Mouse (Mus musculus) spleen, postnatal 36 days (tissue): ENCODE data around the gene Srrm3.

Source experiments
- DNase-seq, 2 experiments: peaks; one replicate each; pipeline ENCODE4 v3.0.0; 2022; ENCODE audit warnings: low spot score in 2 of 2, mixed read lengths in 1 of 2

Srrm3 gene

DNA sequence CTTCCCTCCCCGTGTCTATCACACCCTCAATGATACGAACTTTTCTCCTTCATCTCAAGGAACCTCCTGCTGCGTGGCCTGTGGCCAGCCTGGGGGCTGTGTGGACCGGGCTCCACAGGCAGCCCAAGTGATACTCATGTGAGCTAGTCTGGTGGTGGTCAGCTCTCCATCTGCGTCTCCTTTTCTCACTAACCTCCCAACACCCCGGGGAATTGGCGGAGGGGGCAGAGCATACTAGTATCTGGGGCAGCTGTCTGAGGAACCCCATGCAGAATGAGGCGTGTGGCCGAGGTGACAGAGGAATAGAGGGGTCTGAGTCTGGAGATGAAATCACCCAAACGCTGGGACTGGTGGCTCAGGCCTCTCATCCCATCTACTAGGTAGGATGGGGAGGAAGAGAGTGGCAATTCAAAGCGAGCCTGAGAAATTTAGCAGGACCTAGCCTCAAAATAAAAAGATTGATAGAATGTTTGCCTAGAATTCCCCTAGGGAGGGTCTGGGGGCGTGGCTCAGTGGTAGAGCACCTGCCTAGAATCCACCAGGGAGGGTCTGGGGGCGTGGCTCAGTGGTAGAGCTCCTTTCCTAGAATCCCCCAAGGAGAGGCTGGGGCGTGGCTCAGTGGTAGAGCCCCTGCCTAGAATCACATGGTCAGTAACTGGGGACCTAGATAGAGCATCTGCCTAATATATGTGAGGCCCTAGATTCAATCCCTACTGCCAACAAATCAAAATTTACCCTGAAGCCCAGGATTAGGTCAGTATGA, 63.2 kb downstream of the Srrm3 start:
- DNase-seq: no peak

DNA sequence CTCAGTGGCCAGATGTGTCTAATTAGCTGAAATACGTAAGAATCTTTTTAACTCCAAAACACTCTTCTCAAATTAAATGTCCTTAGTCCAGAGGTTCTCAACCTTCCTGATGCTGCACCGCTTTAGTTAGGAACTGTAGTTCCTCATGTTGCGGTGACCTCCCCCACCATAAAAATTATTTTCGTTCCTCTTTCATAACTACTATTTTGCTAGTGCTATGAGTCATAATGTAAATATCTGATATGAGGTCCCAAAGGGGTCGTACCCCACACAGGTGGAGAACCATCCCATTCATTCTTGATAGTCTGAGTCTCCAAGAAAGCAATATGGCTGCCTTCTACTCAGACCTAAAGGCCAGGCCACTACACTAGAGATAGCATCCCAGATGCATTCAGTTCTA, 63.8 kb downstream of the Srrm3 start:
- DNase-seq: no peak

GRCm38 (mm10) chr5:135872996-135873395, 66.3 kb downstream of the Srrm3 start:
- DNase-seq: no peak

- DNase-seq: no peak
Observed at GRCm38 (mm10) chr5:135873753-135874152, 67.1 kb downstream of the Srrm3 start.

DNA sequence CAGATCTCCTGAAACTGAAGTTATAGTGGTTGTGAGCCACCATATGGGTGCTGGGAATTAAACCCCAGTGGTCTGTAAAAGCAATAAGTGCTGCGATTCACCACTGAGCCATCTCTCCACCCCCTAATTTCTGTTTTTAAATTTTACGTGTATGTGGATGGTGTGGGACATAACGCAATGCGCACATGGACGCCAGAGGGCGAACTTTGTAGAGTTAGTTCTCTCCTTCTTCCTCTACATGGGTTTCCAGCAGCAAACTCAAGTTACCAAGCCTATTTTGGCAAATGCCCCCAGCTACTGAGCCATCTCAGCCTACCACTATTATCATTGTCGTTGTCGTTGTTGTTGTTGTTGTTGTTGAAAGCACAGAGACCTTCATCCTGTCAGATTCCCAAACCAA, 70.5 kb downstream of the Srrm3 start:
- DNase-seq: peak in 1 of 2 experiments; percentile 32

DNA sequence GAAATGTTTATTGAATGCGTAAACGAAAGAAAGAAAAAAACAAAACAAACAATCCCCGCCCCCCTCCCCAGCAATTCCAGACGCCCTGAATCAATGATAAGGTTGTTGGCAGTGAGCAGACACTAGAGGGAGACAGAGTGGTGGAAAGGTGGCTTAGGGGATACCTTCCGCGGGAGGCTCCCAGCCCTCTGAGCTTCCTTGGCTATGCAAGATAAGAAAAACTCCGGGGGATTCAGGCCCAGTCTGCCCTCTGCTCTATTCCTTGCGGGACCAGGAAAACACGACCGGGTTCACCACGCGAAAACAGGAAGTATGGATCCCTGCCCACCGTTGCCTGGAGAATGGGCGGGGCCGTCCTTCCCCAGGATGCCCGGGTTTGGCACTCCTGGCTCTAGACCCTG, 71.1 kb downstream of the Srrm3 start:
- no peak for DNase-seq

GRCm38 (mm10) chr5:135879449-135880158, 72.9 kb downstream of the Srrm3 start:
- DNase-seq: peak; percentile 40 to 43

- DNase-seq: no peak
Observed at GRCm38 (mm10) chr5:135884641-135885040, 78.0 kb downstream of the Srrm3 start.

GRCm38 (mm10) chr5:135887675-135888102, 81.0 kb downstream of the Srrm3 start, which contains the start of gene Hspb1:
Gene Hspb1, plus strand, starts transcription at chr5:135887919.
- DNase-seq: peak in 1 of 2 experiments; percentile 37

DNA sequence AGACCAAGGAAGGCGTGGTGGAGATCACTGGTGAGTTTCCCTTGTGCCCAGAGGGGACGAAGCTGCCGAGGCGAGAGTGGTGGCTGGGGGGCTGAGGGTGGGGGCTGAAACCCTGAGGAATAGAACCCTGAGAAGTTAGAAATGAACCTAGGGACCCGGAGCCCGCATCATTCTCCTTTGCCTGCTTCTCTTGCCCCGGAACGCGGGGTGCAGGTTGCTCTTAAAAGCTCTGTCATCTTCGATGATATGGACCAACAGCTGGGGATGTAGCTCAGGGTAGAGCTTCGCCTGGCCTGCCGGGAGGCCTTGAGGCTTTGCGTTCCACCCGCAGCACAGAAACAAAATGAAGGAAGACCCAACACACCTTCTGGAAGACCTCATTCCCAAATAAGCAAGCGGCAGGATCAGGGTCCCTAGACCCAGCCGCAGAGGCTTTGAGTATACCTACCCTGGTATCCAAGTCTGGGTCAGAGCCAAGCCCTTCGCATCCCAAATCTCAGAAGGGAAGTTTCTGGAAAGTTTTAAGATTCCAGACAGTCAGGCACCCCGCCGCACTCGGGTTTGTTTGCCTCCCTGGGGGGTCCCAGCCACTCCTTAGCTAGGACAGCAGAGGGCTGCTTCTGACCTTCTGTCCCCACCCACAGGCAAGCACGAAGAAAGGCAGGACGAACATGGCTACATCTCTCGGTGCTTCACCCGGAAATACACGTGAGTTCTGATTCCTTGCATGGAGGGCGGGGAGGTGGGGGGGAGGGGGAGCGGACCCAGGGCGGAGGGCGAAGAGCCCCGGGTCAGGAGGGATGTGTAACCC, 81.9 kb downstream of the Srrm3 start:
- no peak for DNase-seq

DNA sequence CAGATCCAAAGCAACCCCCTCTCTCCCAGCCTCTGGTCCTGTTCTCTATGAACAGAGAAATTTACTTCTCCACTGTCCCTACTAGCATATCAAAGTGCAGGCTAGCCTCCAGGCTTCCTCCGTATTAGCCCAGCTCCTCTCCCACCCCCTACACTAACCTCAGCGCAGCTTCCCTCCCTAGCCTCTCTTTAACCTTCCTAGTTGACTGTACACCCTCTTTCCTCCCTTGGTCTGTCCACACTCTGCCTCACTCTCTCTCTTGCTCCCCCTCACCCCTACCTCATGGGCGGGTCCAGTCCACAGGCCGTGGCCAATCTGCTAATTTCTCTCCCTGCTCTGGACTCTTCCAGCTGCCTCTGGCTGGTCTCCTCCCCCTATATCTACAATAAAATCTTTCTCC, 83.6 kb downstream of the Srrm3 start:
- no peak for DNase-seq

- no peak for DNase-seq
Observed at GRCm38 (mm10) chr5:135890920-135891319, 84.2 kb downstream of the Srrm3 start.

GRCm38 (mm10) chr5:135892589-135893351, 86.1 kb downstream of the Srrm3 start:
- DNase-seq: no peak

- DNase-seq: no peak
Observed at GRCm38 (mm10) chr5:135894958-135895357, 88.3 kb downstream of the Srrm3 start.

GRCm38 (mm10) chr5:135898028-135898427, 91.3 kb downstream of the Srrm3 start:
- DNase-seq: no peak

DNA sequence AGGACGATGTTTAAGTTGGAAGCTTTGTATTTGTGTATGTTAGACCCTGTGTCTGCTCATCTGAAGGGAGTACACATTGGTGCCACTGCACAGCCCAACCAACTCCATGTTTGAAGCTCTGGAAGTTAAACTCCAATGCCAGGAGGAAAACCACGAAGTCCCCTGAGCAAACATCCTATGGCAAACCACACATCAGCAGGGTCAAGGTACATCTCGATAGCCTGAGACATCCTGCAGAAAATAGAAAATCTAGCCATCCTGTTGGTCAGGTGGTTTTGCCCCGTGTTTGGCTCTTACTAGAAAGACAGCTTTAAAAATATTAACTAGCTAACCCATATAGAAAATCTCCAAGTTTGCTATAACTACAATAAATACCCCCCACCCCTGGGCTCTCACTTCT, 92.3 kb downstream of the Srrm3 start:
- no peak for DNase-seq

- no peak for DNase-seq
Observed at GRCm38 (mm10) chr5:135899833-135900232, 93.1 kb downstream of the Srrm3 start.

DNA sequence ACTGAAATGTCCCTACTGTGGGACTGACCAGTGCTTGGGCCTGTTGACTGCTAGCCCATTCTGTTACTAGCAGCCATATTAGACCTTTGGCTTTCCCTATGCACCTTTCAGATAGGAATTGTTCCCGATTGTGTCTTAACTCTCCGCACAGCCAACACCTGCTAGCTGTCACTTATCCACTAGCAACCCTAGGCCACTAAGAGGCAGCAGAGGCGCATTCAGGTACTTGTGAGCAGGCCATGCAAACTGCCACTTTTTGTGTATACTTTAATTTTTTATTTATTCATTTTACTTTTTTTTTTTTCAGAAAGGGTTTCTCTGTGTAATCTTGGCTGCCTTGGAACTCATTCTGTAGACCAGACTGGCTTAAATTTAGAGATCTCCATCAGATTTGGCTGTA, 94.0 kb downstream of the Srrm3 start:
- no peak for DNase-seq

DNA sequence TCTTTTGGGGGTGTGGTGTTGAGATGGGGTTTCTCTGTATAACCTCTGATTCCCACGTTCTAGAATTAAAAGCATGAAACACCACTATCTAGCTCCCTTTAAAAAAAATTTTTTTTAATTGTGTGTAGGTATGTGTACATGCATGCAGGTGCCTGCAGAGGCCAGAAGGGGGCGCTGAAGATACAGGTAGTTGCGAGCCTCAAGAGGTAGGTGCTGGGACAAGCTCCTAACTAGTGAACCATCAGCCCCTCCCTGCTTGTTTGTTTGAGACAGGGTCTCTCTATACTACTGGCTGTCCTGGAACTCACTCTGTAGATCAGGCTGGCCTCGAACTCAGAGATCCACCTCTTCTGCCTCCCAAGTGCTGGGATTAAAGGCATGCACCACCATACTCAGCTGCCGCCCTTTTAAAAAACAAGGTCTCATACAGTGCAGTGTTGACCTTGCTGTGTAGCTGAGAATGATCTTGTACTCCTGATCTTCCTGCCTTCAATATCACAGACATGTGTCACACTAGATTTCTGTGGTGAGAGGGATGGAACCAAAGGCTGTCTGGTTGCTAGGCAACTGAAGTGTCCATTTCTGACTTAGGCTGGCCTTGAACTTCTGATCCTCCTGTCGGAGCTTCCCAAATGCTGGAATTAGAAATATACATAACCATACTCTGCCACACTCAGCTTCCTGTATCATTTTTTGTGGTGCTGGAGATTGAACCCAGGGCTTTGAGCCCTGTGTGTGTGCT, 94.8 kb downstream of the Srrm3 start:
- no peak for DNase-seq

DNA sequence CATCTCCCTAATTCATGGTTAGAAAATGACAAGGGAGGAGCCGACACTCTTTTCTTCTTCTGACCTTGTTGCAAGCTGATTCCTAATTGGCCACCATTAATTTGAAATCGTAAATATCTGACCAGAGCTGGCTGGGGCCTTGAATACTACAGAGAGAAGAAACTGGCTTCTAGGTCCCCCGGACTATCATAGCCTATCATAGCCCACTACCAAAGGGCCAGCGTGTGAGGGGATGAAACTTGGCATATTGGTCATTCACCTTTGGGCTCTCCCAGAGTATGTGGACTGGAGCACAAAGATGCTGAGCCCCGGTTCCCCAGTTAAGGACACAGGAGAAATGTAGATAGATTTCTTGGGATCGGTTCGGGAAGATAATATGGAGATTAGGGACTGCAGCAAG, 96.4 kb downstream of the Srrm3 start:
- DNase-seq: no peak
